Mouse (Mus musculus) frontal cortex, adult 2 months (tissue): ENCODE data around the gene Rimklb. TPM values are rescaled to one million over a fixed set of nuclear protein-coding genes. Genes with fewer than 3 reads are reported as not detected.
A peak's percentile ranks its signal among the peaks of the same experiment; 100 is the strongest.

Experiments used
- DNase-seq, 2 experiments: peaks; one replicate each; pipeline ENCODE4 v3.0.0; 2022; ENCODE audit warnings: low spot score in 1 of 2; ENCODE audit errors: extremely low spot score in 1 of 2
- polyA plus RNA-seq: library from polyadenylated mRNA; depleted of rRNA; stranded (reverse); fragments of >200 nt; gene quantifications from 2 replicates; pipeline ENCODE4 v1.2.3, GENCODE M21; 2012; rRNA removed

Rimklb gene
- polyA plus RNA-seq, 1 experiment = 54.9 TPM

DNA sequence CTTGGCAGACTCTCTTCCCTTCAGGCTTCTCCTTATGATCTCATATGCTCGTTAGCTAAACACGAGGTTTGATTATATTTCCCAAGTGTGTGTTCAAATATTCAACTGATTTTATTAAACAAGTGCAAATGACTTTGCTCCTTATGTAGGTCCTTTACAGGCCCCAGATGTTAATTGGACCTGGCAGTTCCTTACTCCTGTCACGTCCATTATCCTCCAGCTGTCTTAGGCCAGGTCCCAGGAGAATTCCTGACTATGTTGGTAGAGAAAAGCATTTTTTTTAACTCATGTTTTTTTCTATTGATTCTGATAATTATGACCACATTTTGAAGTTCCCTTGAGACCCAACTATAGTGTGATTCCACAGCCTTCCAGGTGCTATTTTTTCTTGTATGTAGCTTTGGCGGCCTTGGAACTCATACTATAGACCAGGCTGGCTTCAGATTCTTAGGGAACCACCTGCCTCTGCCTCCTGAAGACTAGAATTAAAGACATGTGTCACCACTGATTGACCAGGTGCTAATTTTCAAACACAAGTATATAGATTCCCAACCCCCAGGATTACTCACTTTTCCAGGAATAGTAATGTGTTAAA lies 57.8 kb downstream of the Rimklb start:
- no peak for DNase-seq

DNA sequence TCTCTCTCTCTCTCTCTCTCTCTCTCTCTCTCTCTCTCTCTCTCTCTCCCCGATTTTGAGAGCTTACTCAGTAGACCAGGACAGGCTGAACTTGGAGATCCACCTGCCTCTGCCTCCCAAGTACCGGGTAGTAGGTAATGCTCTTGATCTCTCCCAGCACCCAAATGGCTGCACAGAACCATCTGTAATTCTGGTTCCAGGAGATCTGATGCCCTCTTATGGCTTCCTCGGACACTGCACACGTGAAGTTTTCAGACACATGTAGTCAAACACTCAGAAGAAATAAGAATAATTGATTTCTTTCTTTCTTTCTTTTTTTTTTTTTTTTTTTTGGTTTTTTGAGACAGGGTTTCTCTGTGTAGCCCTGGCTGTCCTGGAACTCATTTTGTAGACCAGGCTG lies 59.3 kb downstream of the Rimklb start:
- DNase-seq = no peak

DNA sequence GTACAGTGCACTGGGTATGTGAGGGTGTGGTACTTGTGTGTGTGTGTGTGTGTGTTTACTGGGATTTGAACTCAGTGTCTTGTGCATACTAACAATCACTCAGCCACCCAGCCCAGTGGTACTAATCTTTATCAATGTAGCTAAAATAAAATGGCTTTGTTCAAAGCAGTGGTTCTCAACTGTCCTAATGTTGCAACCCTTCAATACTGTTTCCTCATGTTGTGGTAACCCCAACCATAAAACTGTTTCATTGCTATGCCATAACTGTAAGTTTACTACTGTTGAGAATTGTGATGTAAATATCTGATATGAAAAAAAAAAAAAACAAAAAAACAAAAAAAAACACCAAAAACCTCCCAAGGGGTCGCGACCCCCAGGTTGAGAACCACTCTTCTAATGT lies 63.3 kb downstream of the Rimklb start:
- no peak for DNase-seq

DNA sequence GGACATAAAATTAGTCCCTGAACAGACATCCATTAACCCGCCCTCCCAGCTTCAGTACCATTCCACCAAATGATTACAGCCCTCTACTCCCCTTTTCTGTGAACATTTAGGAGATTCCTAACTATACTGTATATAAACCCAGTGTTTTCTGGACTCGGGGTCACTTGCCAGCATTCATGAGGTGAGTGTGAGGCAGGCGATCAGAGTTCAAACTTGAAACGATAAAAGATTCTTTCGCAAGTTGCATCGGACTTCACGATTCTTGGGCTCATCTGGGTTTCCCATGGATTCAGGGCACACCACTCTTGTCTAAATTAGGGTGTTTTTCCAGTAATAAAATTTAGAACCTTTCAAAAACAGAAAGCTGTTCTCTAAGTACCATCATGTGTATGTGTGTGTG lies 71.1 kb downstream of the Rimklb start:
- no peak for DNase-seq

DNA sequence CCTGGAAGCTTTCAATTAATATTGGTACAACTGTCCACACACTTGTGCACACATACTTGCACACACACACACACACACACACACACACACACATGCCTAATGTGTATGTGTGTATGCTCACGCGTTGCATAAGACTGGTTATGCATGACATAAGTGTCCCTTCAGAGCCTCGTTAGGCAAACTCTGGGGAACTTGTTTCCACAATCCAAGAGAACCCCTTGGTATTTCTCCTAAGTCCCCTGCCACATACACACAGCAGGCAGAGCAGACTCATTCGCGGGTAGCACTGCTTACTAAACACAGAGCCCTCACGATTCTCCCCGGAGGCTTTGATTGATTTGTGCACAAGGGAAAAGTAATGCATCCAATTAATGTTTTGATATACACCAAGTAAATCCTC lies 81.5 kb downstream of the Rimklb start:
- DNase-seq = no peak

DNA sequence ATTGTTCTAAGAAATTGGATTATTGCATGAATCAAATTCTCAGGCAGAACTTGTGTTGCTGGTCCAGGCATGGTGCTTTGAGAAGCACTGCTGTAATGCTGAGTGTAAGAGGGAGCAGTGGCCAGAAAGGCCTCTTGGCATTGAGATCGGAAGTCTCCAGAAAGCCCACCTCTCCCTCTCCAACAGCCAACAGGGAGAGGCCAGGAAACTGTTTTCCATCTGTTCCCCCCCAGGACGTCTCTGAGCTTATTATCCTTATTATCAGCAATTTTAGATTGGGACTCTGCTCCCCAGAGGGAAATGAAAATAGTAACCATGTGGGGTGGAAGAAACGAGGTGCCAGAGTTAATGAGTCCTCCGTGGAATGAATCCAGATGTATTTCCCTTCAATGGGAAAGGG lies 82.2 kb downstream of the Rimklb start:
- DNase-seq = no peak

DNA sequence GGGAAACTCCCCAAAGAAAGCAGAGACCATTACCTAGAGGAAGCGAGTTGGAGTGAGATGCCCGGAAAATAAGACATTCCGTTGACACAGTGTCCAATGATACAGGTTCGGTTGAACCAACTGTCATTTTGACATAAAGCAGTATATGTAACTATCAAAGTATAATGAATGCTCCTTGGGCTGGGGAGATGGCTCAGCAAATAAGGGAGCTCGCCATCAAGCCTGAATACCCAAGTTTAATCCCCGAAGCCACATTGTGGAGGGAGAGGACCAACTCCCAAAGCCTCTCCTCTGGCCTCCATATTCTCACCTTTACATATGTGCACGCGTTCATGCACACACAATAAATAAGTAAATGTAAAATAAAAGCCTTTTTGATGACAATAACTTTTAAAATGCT lies 87.3 kb downstream of the Rimklb start:
- DNase-seq = no peak

DNA sequence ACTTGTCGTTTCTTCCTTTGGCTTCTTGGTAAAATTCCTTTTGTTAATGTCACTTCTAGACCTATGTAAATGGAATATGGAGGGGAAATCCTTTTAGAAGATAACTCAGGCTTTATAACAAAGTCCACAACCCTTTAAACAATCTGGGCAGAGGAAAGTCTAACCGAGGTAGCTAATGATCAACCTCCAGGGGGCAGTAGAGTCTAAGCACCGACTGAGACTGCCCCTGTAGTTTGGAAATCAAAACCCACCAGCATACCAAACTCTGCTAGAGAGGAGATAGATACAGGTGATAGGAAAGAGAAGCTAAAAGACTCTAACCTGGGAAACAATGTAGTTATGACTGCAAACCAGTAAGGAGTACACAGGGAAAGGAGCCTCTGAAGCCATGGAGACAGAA lies 96.3 kb downstream of the Rimklb start:
- DNase-seq = peak; percentile 3 to 79

DNA sequence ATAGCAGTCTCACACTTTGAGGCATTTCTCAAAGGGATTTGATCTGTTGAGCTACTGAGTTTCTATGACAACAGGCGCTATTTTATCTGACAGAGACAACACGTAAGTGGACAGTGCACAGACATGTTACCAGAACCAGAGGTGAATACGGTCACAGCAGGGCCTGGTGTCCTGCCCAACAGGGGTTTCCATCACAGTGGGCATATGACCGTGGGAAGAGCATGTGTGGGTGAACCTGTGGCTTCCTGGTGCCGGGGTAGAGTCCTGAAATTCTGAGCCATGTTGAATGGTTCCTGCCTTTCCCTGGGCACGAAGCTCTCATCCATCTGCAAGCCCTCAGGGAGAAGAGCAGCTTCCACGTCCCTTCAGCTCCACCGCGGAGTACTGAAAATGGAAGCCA lies 98.3 kb downstream of the Rimklb start:
- DNase-seq = no peak

Other genes with a start within 250 kb of the Rimklb start
- gene Klrg1, start 215.9 kb downstream of the Rimklb start, polyA plus RNA-seq = 0.11 and 0.32 TPM in 2 replicates
- gene M6pr, start 190.0 kb downstream of the Rimklb start, polyA plus RNA-seq = 71.2 and 75.4 TPM in 2 replicates
- gene Phc1, start 158.2 kb downstream of the Rimklb start, polyA plus RNA-seq = 60.0 and 65.4 TPM in 2 replicates
- gene Mfap5, start 7.1 kb upstream of the Rimklb start, polyA plus RNA-seq = 0.90 and 3.5 TPM in 2 replicates
- not detected in 2 replicates for gene Aicda, start 55.0 kb upstream of the Rimklb start, polyA plus RNA-seq
- 3.3 and 5.5 TPM in 2 replicates for gene Apobec1, start 103.7 kb upstream of the Rimklb start, polyA plus RNA-seq
- gene Gdf3, start 111.3 kb upstream of the Rimklb start, polyA plus RNA-seq = not detected in 2 replicates
- not detected in 2 replicates for gene Dppa3, start 127.6 kb upstream of the Rimklb start, polyA plus RNA-seq
- 0.06 TPM in 1 of 2 replicates, not detected in the other for gene Nanog, start 208.7 kb upstream of the Rimklb start, polyA plus RNA-seq